Mouse (Mus musculus) lung, postnatal 0 days (tissue): ENCODE data around the gene Ddx41.

Experiments used
- CTCF ChIP-seq: IDR thresholded peaks from 2 replicates; pipeline ENCODE4 v1.5.1; 2016; ENCODE audit warnings: antibody characterized with exemption, mild to moderate bottlenecking
- EP300 ChIP-seq: IDR thresholded peaks from 2 replicates; pipeline ENCODE4 v1.6.1; 2016; ENCODE audit warnings: antibody characterized with exemption, mild to moderate bottlenecking, control low read depth

DNA sequence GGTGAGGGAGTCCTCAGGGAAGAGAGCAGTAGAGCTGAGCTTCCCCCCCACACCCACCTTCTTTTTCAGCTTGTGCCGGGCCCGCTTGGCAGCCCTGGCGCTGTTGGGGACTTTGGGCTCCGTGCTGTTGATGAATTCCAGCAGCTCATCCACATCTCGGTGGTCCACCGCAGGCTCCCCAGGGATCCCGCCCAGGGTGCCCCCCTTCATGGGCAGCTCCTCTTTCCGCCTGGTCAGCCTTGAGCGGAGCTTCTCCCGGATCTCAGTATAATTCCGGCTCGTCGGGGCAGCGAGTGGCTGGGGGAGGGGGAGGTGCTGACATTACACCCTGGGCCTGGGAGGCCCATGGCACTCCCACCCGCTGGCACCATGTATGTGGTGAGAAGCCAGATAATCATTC is 12.6 kb upstream of the Ddx41 start:
- TF ChIP-seq CTCF (no peak), EP300 (no peak)
